Comparison of ENCODE assay signal across 8 mouse cellular contexts in genomic region chrX:106186713-106187649, GRCm38 (mm10). TPM values are rescaled to one million over a fixed set of nuclear protein-coding genes. Genes with fewer than 3 reads are reported as not detected.
DNase-seq lines count a peak whose midpoint lies in the region; ATAC-seq lines count a peak whose summit lies in the region.

Gene Pgk1, plus strand, starts transcription at chrX:106187100.

- H3K27ac ChIP-seq in heart, embryonic 10.5 days, result peak within 1 kb of the TSS; percentile 91
- peak within 1 kb of the TSS; percentile 93 for H3K27ac ChIP-seq in kidney, embryonic 15.5 days

- DNase-seq in B cell, adult 2 months, result peak; percentile 71 to 87
- DNase-seq in brain, adult 2 months (ENCODE audit: low read depth, low spot score), result peak; percentile 99
- peak; percentile 98 for DNase-seq in heart, embryonic 10.5 days (ENCODE audit: low spot score)
- DNase-seq in liver, result peak; percentile 95
- peak; percentile 81 to 86 for DNase-seq in spleen, postnatal 4 days (ENCODE audit: low spot score in 2 of 2)

- H3K4me3 ChIP-seq in heart, embryonic 10.5 days, result peak within 1 kb of the TSS; percentile 65
- H3K4me3 ChIP-seq in kidney, embryonic 15.5 days (replicated peaks), result peak within 1 kb of the TSS; percentile 52

- no peaks in the 10 kb centered on the region for H3K27me3 ChIP-seq in heart, embryonic 10.5 days (ENCODE audit: insufficient read depth, poor library complexity, severe bottlenecking)
- peaks cover 5% of the 10 kb centered on the region; the same call in 1 of the 2 replicates for H3K27me3 ChIP-seq in kidney, embryonic 15.5 days

- peak within 1 kb of the TSS; percentile 54 for H3K9ac ChIP-seq in kidney, embryonic 15.5 days

- H3K36me3 ChIP-seq in heart, embryonic 10.5 days, result peaks cover 7% of the 10 kb centered on the region; the same call in 1 of the 2 replicates
- peaks cover 2% of the 10 kb centered on the region for H3K36me3 ChIP-seq in kidney, embryonic 15.5 days

- H3K4me1 ChIP-seq in heart, embryonic 10.5 days, result no peaks in the 10 kb centered on the region
- H3K4me1 ChIP-seq in kidney, embryonic 15.5 days, result peaks cover 20% of the 10 kb centered on the region; the same call in 1 of the 2 replicates

- H3K4me2 ChIP-seq in kidney, embryonic 15.5 days, result peak within 1 kb of the TSS; percentile 60

- no peaks in the 10 kb centered on the region for H3K9me3 ChIP-seq in heart, embryonic 10.5 days
- no peaks in the 10 kb centered on the region for H3K9me3 ChIP-seq in kidney, embryonic 15.5 days (replicated peaks)

- WGBS in heart, embryonic 10.5 days, result 11% methylated on average over 55 of the region's 55 CpGs
- WGBS in kidney, embryonic 15.5 days, result 12% methylated on average over 55 of the region's 55 CpGs

- ATAC-seq in erythroblast, adult 5-6 weeks (replicated peaks; ENCODE audit: low FRiP score, poor library complexity, severe bottlenecking), result peak; percentile 100
- ATAC-seq in kidney, embryonic 15.5 days (replicated peaks; ENCODE audit: low FRiP score), result peak; percentile 98
- peak; percentile 98 for ATAC-seq in monocyte, adult 5-6 weeks (replicated peaks; ENCODE audit: insufficient number of reproducible peaks, low FRiP score, low TSS enrichment, poor library complexity, severe bottlenecking)

RNA-seq across cellular contexts. Expression of gene Pgk1, which starts in this region (rescaled TPM):
- total RNA-seq in erythroblast, adult 5-6 weeks (2015; ENCODE audit: low replicate concordance), result 75.0 and 90.3 TPM in 2 replicates
- total RNA-seq in erythroblast, adult 5-6 weeks (2017; ENCODE audit: low replicate concordance), result 57.3 and 67.1 TPM in 2 replicates
- 726 and 795 TPM in 2 replicates for polyA plus RNA-seq in heart, embryonic 10.5 days (2016; fragmentation: Nextera tagmentation; extraction: Ambion mirVana)
- polyA plus RNA-seq in kidney, embryonic 15.5 days (2015; fragmentation: Nextera tagmentation; extraction: Ambion mirVana), result 363 and 376 TPM in 2 replicates
- total RNA-seq in monocyte, adult 5-6 weeks (2017), result 128 to 201 TPM (median 187 TPM) in 3 replicates

Comparison
In these comparisons a context has a peak if more than half of its experiments do, and no peak if none do; other contexts are left out.
1. Peak in every context shown above with its lines: DNase-seq, ATAC-seq, H3K4me3 ChIP-seq and H3K27ac ChIP-seq.